Mouse (Mus musculus) testis, adult 2 months (tissue): ENCODE measurements around the gene Treh.

Source experiments
- CTCF ChIP-seq: fragments of 200-500 bp; IDR thresholded peaks from 2 replicates; pipeline ENCODE4 v1.5.1; 2012; ENCODE audit warnings: low read depth, mild to moderate bottlenecking, inconsistent platforms, low read length, moderate library complexity; ENCODE audit not compliant: control insufficient read depth, insufficient read depth, insufficient replicate concordance
- POLR2A ChIP-seq: fragments of 200-500 bp; IDR thresholded peaks from 2 replicates; pipeline ENCODE4 v1.6.1; 2012; ENCODE audit warnings: low read depth, mild to moderate bottlenecking, inconsistent platforms, low read length, moderate library complexity; ENCODE audit not compliant: control insufficient read depth

DNA sequence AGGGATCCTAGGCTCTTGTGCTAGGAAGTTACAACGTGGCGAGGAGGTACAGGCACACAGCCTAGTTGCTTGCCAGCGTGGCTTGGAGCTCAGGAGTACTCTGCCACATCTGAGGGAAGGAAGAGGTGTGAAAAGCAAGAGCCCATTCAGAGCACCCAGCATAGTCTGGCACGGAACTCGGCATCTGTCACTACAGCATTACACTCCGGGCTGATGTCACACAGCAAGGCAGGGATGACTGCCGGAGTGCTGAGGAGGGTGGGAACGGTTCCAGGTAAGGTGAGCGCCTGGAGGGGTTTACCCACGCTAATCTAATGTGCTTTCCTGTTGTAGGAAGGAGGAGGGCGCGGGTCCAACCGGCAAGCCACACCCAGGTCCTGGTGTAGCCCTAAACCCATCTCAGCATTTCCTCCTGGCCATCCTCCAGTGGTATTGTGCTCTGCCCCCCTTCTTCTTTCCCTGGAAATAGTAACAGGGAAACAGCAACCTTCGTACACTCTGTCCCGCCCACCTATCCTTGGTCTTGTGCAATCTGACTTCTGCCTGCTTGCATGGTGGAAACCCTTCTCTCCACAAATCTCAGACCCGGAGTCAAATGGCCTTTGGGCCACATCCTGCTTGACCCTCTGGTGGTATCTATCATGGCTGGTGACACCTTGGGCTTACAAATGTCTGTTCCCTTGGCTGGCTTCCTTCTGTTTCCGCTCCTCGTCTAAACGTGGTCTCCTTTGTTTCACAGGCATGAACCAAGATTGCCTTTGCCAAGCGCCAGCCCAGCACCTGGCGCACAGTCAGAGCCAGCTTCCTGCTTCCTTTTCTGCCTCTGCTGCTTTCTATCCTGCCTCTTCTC lies 18.9 kb downstream of the Treh start:
- TF ChIP-seq CTCF, result no peak
- TF ChIP-seq POLR2A, result no peak
